Mouse (Mus musculus): Measurements from ENCODE around the gene Araf. TPM values are rescaled to one million over a fixed set of nuclear protein-coding genes. Genes with fewer than 3 reads are reported as not detected.

The Araf gene
- polyA plus RNA-seq, 1 experiment from 2014 or later: 86.6 TPM

- Histone ChIP-seq H3K4me3 (replicated peaks; ENCODE audit: low read depth, low read length) (no peak overlapping the region), H3K4me1 (replicated peaks; ENCODE audit: insufficient read depth, low read length) (no peaks in the 10 kb centered on the region), H3K4me2 (ENCODE audit: low read length) (no peak overlapping the region), H3K9me3 (replicated peaks; ENCODE audit: low read length) (no peaks in the 10 kb centered on the region), H3K27me3 (ENCODE audit: insufficient read depth, low read length) (no peaks in the 10 kb centered on the region), H3K27ac (no peak overlapping the region), H3K9ac (ENCODE audit: low read depth, low read length) (no peak overlapping the region), H3K36me3 (ENCODE audit: insufficient read depth, low read length) (no peaks in the 10 kb centered on the region)
- TF ChIP-seq CTCF (IDR thresholded peaks at IDR 0.05; ENCODE audit: low read depth): no peak
- ATAC-seq (replicated peaks; ENCODE audit: low FRiP score, low read depth): peak; percentile 44
- no peak for DNase-seq (ENCODE audit: low spot score)
- 38% methylated on average over 28 of the region's 29 CpGs for WGBS
These were observed 64.8 kb downstream of the Araf start for GRCm38 (mm10) chrX:20862105-20863065.

DNA sequence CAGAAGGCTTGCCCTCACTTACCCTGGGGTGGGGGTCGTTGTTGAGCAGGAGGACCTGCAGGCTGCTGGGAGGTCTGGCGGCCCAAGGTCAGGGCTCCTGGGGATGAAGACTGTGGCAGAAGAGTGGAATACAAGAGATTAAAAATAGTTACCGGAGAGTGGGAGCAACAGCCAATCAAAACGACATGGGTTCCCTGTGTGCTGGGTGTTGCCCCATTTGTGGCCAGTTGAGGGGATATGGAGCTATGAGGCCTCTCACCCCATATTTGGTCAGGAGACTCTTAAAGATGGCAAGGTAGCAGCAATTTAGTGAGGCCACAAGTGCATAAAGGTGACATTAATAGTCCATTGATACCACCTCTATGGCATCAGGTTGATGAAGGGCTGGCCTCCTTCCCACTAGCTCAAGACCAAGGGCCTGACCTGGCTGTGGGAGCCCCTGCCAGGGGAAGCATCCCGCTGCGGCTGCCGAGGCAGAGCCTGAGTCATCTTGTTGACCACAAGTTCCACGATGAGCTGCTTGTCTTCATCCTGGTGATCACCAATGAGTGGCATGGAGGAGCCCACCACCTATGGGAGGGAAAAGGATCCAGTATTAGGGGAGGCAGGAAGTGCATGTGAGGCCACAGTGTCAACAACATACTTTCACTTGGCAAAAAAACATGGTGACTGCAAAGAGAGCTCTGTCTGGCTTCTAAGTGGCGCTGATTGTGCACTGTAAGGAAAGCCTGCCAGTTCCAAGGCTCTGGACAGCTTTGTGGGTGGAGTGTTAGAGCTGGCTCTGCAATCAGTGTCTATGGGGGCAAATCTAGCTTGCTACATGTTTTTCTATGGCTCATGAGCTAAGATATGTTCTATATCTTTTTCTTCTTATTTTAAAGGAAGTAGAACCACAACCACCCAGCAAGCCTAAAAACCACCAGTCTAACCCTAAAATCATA is 65.8 kb downstream of the Araf start:
- no peak overlapping the region for H3K4me3 ChIP-seq (replicated peaks; ENCODE audit: low read depth, low read length)
- no peaks in the 10 kb centered on the region for H3K9me3 ChIP-seq (replicated peaks; ENCODE audit: low read length)
- no peaks in the 10 kb centered on the region for H3K27me3 ChIP-seq (ENCODE audit: insufficient read depth, low read length)
- no peak for TF ChIP-seq CTCF (IDR thresholded peaks at IDR 0.05; ENCODE audit: low read depth)
- H3K4me2 ChIP-seq (ENCODE audit: low read length): no peak overlapping the region
- H3K27ac ChIP-seq: no peak overlapping the region
- ATAC-seq (replicated peaks; ENCODE audit: low FRiP score, low read depth) (no peak), DNase-seq (ENCODE audit: low spot score) (no peak)
- H3K9ac ChIP-seq (ENCODE audit: low read depth, low read length): no peak overlapping the region
- no peaks in the 10 kb centered on the region for H3K36me3 ChIP-seq (ENCODE audit: insufficient read depth, low read length)
- no peaks in the 10 kb centered on the region for H3K4me1 ChIP-seq (replicated peaks; ENCODE audit: insufficient read depth, low read length)
- WGBS: 78% methylated on average over 9 of the region's 9 CpGs

GRCm38 (mm10) chrX:20868091-20868490 is 70.5 kb downstream of the Araf start:
- Histone ChIP-seq H3K36me3 (ENCODE audit: insufficient read depth, low read length) (no peaks in the 10 kb centered on the region), H3K27ac (no peak overlapping the region), H3K4me3 (replicated peaks; ENCODE audit: low read depth, low read length) (no peak overlapping the region), H3K4me1 (replicated peaks; ENCODE audit: insufficient read depth, low read length) (no peaks in the 10 kb centered on the region), H3K4me2 (ENCODE audit: low read length) (no peak overlapping the region), H3K27me3 (ENCODE audit: insufficient read depth, low read length) (no peaks in the 10 kb centered on the region), H3K9ac (ENCODE audit: low read depth, low read length) (no peak overlapping the region), H3K9me3 (replicated peaks; ENCODE audit: low read length) (no peaks in the 10 kb centered on the region)
- no peak for ATAC-seq (replicated peaks; ENCODE audit: low FRiP score, low read depth)
- WGBS: 54% methylated on average over 4 of the region's 4 CpGs
- TF ChIP-seq CTCF (IDR thresholded peaks at IDR 0.05; ENCODE audit: low read depth): no peak
- DNase-seq (ENCODE audit: low spot score): no peak

DNA sequence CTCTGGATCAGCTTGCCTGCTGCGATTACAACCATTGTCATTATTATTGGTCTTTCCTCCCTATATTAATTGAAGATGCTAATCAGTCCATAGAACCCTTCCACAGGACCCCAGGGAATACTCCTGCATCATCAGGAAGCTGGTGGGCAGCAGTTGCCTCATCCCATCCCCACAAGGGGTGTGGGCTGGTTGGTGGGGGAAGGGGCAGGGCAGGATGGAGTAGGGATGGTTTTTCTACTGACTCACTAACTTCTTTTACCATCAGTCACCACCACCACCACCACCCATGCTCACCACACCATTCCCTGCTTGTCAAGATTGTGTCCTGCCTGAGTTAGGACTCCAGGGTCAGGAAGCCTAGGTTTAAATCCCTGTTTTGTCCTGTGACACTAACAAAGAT is 71.6 kb downstream of the Araf start:
- no peak for TF ChIP-seq CTCF (IDR thresholded peaks at IDR 0.05; ENCODE audit: low read depth)
- no peak overlapping the region for H3K9ac ChIP-seq (ENCODE audit: low read depth, low read length)
- no peak overlapping the region for H3K4me3 ChIP-seq (replicated peaks; ENCODE audit: low read depth, low read length)
- 78% methylated on average over 1 of the region's 1 CpGs for WGBS
- H3K36me3 ChIP-seq (ENCODE audit: insufficient read depth, low read length): no peaks in the 10 kb centered on the region
- H3K27ac ChIP-seq: no peak overlapping the region
- H3K4me1 ChIP-seq (replicated peaks; ENCODE audit: insufficient read depth, low read length): no peaks in the 10 kb centered on the region
- H3K4me2 ChIP-seq (ENCODE audit: low read length): no peak overlapping the region
- no peaks in the 10 kb centered on the region for H3K9me3 ChIP-seq (replicated peaks; ENCODE audit: low read length)
- ATAC-seq (replicated peaks; ENCODE audit: low FRiP score, low read depth) (no peak), DNase-seq (ENCODE audit: low spot score) (no peak)
- H3K27me3 ChIP-seq (ENCODE audit: insufficient read depth, low read length): no peaks in the 10 kb centered on the region

- peak; percentile 31; the same call in 1 of the 2 replicates for TF ChIP-seq CTCF (IDR thresholded peaks at IDR 0.05; ENCODE audit: low read depth)
- 0 out of 2 replicates have a peak within 1 kb of the TSS, but pooled peaks have one; percentile 38 for H3K9ac ChIP-seq (ENCODE audit: low read depth, low read length)
- DNase-seq (ENCODE audit: low spot score) (peak; percentile 73), ATAC-seq (replicated peaks; ENCODE audit: low FRiP score, low read depth) (peak; percentile 83)
- H3K4me2 ChIP-seq (ENCODE audit: low read length): peak within 1 kb of the TSS; percentile 55
- no peaks in the 10 kb centered on the region for H3K9me3 ChIP-seq (replicated peaks; ENCODE audit: low read length)
- H3K4me3 ChIP-seq (replicated peaks; ENCODE audit: low read depth, low read length): peak within 1 kb of the TSS; percentile 20
- H3K27ac ChIP-seq: no peak within 1 kb of the TSS
- no peaks in the 10 kb centered on the region for H3K4me1 ChIP-seq (replicated peaks; ENCODE audit: insufficient read depth, low read length)
- no peaks in the 10 kb centered on the region for H3K36me3 ChIP-seq (ENCODE audit: insufficient read depth, low read length)
- no peaks in the 10 kb centered on the region for H3K27me3 ChIP-seq (ENCODE audit: insufficient read depth, low read length)
- 24% methylated on average over 18 of the region's 18 CpGs for WGBS
These were observed 72.4 kb downstream of the Araf start, which contains the start of gene Timp1 for GRCm38 (mm10) chrX:20869962-20870513. Timp1 (plus strand) TSS chrX:20870166.

Measured in kidney, postnatal 0 days (tissue).